Mouse (Mus musculus) heart, adult 2 months (tissue): ENCODE measurements around the gene Usp19. TPM values are rescaled to one million over a fixed set of nuclear protein-coding genes. Genes with fewer than 3 reads are reported as not detected.

Experiments
- DNase-seq, 2 experiments: peaks; one replicate each; pipeline ENCODE4 v3.0.0; 2021
- H3K27ac ChIP-seq: fragments of 200-600 bp; 2 replicates; pipeline ENCODE4 v1.8.1; 2022
- H3K27me3 ChIP-seq: fragments of 200-500 bp; 2 replicates; pipeline ENCODE4 v1.6.1; 2012; ENCODE audit warnings: mild to moderate bottlenecking, low read length, inconsistent platforms, mixed read lengths; ENCODE audit not compliant: control insufficient read depth, insufficient read depth
- H3K36me3 ChIP-seq: fragments of 200-500 bp; 2 replicates; pipeline ENCODE4 v1.6.1; 2012; ENCODE audit warnings: low read length, inconsistent platforms; ENCODE audit not compliant: control insufficient read depth, insufficient read depth
- H3K4me1 ChIP-seq: fragments of 200-500 bp; 2 replicates; pipeline ENCODE4 v1.6.1; 2011; ENCODE audit warnings: low read length; ENCODE audit not compliant: control insufficient read depth, insufficient read depth
- H3K4me3 ChIP-seq: fragments of 200-600 bp; 2 replicates; pipeline ENCODE4 v1.8.1; 2022
- H3K79me2 ChIP-seq: fragments of 200-500 bp; replicated peaks from 2 replicates; pipeline ENCODE4 v1.6.1; 2012; ENCODE audit warnings: mild to moderate bottlenecking, inconsistent platforms, low read length, moderate library complexity, mixed read lengths; ENCODE audit not compliant: control insufficient read depth, insufficient read depth
- H3K9ac ChIP-seq: fragments of 200-500 bp; 2 replicates; pipeline ENCODE4 v1.6.1; 2012; ENCODE audit warnings: low read depth, mild to moderate bottlenecking, control low read depth, inconsistent platforms, low read length, mixed read lengths
- CTCF ChIP-seq: fragments of 200-600 bp; IDR thresholded peaks from 2 replicates; pipeline ENCODE4 v1.8.1; 2022; ENCODE audit warnings: antibody characterized with exemption, mild to moderate bottlenecking, moderate library complexity
- EP300 ChIP-seq: fragments of 200-500 bp; IDR thresholded peaks from 2 replicates; pipeline ENCODE4 v1.6.1; 2011; ENCODE audit warnings: low read depth, low read length, control low read depth; ENCODE audit not compliant: insufficient read depth
- POLR2A ChIP-seq: fragments of 200-500 bp; IDR thresholded peaks from 2 replicates; pipeline ENCODE4 v1.6.1; 2011; ENCODE audit warnings: mild to moderate bottlenecking, low read depth, low read length, control low read depth; ENCODE audit not compliant: insufficient read depth
- WGBS: fragments of 180-500 bp; shearing (Covaris S2); methylation state at CpG from one replicate; pipeline ENCODE4 v1.1.7; 2018; 5-methylcytosine and 5-hydroxymethylcytosine counted together
- intact Hi-C: fragments of 180-260 bp; cut with DNase I; formaldehyde crosslinking; loops from one replicate; pipeline ENCODE4 v1.15.1; 2025
- polyA plus RNA-seq: library from polyadenylated mRNA; depleted of rRNA; stranded (reverse); fragments of >200 nt; gene quantifications from 2 replicates; pipeline ENCODE4 v1.2.3, GENCODE M21; 2012; rRNA removed
- total RNA-seq, 2 experiments: library from RNA; stranded (reverse); gene quantifications; 2 replicates each; pipeline ENCODE4 v1.2.3; 2021

Usp19 gene
- total and polyA plus RNA-seq, 3 experiments = 83.2 to 110 (median 91.9) TPM

GRCm38 (mm10) chr9:108546875-108547274, 56.5 kb downstream of the Usp19 start:
- no peak for DNase-seq
- WGBS = 90% methylated on average over 1 of the region's 1 CpGs
- no peaks in the 10 kb centered on the region for H3K27me3 ChIP-seq
- no peak overlapping the region for H3K27ac ChIP-seq
- no peak overlapping the region for H3K4me3 ChIP-seq
- no peaks in the 10 kb centered on the region for H3K79me2 ChIP-seq
- no peaks in the 10 kb centered on the region for H3K4me1 ChIP-seq
- intact Hi-C loops = no loop called here
- TF ChIP-seq POLR2A (no peak), CTCF (no peak), EP300 (no peak)
- H3K36me3 ChIP-seq = peaks cover 11% of the 10 kb centered on the region
- no peak overlapping the region for H3K9ac ChIP-seq

Other genes starting within 250 kb of the Usp19 start
- 100 to 1,000 TPM; 305 to 347 TPM for gene Dag1, start 226.6 kb upstream of the Usp19 start, total RNA-seq
- gene Dag1, start 226.6 kb upstream of the Usp19 start, polyA plus RNA-seq = 124 and 157 TPM in 2 replicates
- 10 to 100 TPM; 21.0 to 21.5 TPM for gene Nicn1, start 200.2 kb upstream of the Usp19 start, total RNA-seq
- gene Nicn1, start 200.2 kb upstream of the Usp19 start, polyA plus RNA-seq = 24.1 and 37.1 TPM in 2 replicates
- 1 to 10 TPM; 4.0 to 4.6 TPM for gene Amt, start 193.7 kb upstream of the Usp19 start, total RNA-seq
- gene Amt, start 193.7 kb upstream of the Usp19 start, polyA plus RNA-seq = 4.8 and 9.2 TPM in 2 replicates
- gene Rhoa, start 184.5 kb upstream of the Usp19 start, total RNA-seq = 100 to 1,000 TPM; 216 to 234 TPM
- 110 and 266 TPM in 2 replicates for gene Rhoa, start 184.5 kb upstream of the Usp19 start, polyA plus RNA-seq
- 10 to 100 TPM; 50.5 to 52.8 TPM for gene Tcta, start 184.4 kb upstream of the Usp19 start, total RNA-seq
- gene Tcta, start 184.4 kb upstream of the Usp19 start, polyA plus RNA-seq = 64.8 and 82.4 TPM in 2 replicates
- gene Gpx1, start 151.7 kb upstream of the Usp19 start, total RNA-seq = 100 to 1,000 TPM in 1 of 2 experiments, 10 to 100 TPM in 1; 92.2 to 130 TPM
- 212 and 327 TPM in 2 replicates for gene Gpx1, start 151.7 kb upstream of the Usp19 start, polyA plus RNA-seq
- 10 to 100 TPM; 66.1 to 74.8 TPM for gene Usp4, start 142.7 kb upstream of the Usp19 start, total RNA-seq
- 52.7 and 68.6 TPM in 2 replicates for gene Usp4, start 142.7 kb upstream of the Usp19 start, polyA plus RNA-seq
- gene 1700102P08Rik, start 97.8 kb upstream of the Usp19 start, total RNA-seq = under 1 TPM; 0.57 to 0.68 TPM
- 0.25 and 0.44 TPM in 2 replicates for gene 1700102P08Rik, start 97.8 kb upstream of the Usp19 start, polyA plus RNA-seq
- not detected for gene Ccdc36, start 62.1 kb upstream of the Usp19 start, total RNA-seq
- not detected in 2 replicates for gene Ccdc36, start 62.1 kb upstream of the Usp19 start, polyA plus RNA-seq
- not detected for gene BC048562, start 54.1 kb upstream of the Usp19 start, total RNA-seq
- gene BC048562, start 54.1 kb upstream of the Usp19 start, polyA plus RNA-seq = not detected in 2 replicates
- gene Ccdc71, start 30.1 kb upstream of the Usp19 start, total RNA-seq = 10 to 100 TPM; 22.5 to 26.6 TPM
- gene Ccdc71, start 30.1 kb upstream of the Usp19 start, polyA plus RNA-seq = 14.7 and 16.7 TPM in 2 replicates
- 1 to 10 TPM; 4.9 to 5.8 TPM for gene Klhdc8b, start 29.0 kb upstream of the Usp19 start, total RNA-seq
- 21.5 and 26.6 TPM in 2 replicates for gene Klhdc8b, start 29.0 kb upstream of the Usp19 start, polyA plus RNA-seq
- 100 to 1,000 TPM; 326 to 360 TPM for gene Lamb2, start 10.9 kb upstream of the Usp19 start, total RNA-seq
- gene Lamb2, start 10.9 kb upstream of the Usp19 start, polyA plus RNA-seq = 272 and 392 TPM in 2 replicates
- gene Qars, start 17.1 kb downstream of the Usp19 start, total RNA-seq = 10 to 100 TPM; 68.4 to 76.3 TPM
- 108 and 173 TPM in 2 replicates for gene Qars, start 17.1 kb downstream of the Usp19 start, polyA plus RNA-seq
- 10 to 100 TPM; 57.8 to 64.2 TPM for gene Qrich1, start 26.2 kb downstream of the Usp19 start, total RNA-seq
- gene Qrich1, start 26.2 kb downstream of the Usp19 start, polyA plus RNA-seq = 55.6 and 70.1 TPM in 2 replicates
- gene Impdh2, start 69.7 kb downstream of the Usp19 start, total RNA-seq = 10 to 100 TPM; 47.8 to 51.2 TPM
- gene Impdh2, start 69.7 kb downstream of the Usp19 start, polyA plus RNA-seq = 55.5 and 65.0 TPM in 2 replicates
- 10 to 100 TPM; 61.9 to 88.1 TPM for gene Ndufaf3, start 76.8 kb downstream of the Usp19 start, total RNA-seq
- 60.7 and 69.1 TPM in 2 replicates for gene Ndufaf3, start 76.8 kb downstream of the Usp19 start, polyA plus RNA-seq
- 10 to 100 TPM; 22.8 to 25.6 TPM for gene Dalrd3, start 79.3 kb downstream of the Usp19 start, total RNA-seq
- gene Dalrd3, start 79.3 kb downstream of the Usp19 start, polyA plus RNA-seq = 79.2 and 81.5 TPM in 2 replicates
- gene Wdr6, start 88.1 kb downstream of the Usp19 start, total RNA-seq = 10 to 100 TPM; 13.3 to 17.2 TPM
- 16.5 and 21.9 TPM in 2 replicates for gene Wdr6, start 88.1 kb downstream of the Usp19 start, polyA plus RNA-seq
- gene P4htm, start 107.1 kb downstream of the Usp19 start, total RNA-seq = 10 to 100 TPM; 14.2 to 15.3 TPM
- 21.0 and 25.2 TPM in 2 replicates for gene P4htm, start 107.1 kb downstream of the Usp19 start, polyA plus RNA-seq
- 10 to 100 TPM; 42.5 to 45.5 TPM for gene Arih2, start 158.8 kb downstream of the Usp19 start, total RNA-seq
- gene Arih2, start 158.8 kb downstream of the Usp19 start, polyA plus RNA-seq = 25.9 and 40.5 TPM in 2 replicates
- gene Slc25a20, start 171.5 kb downstream of the Usp19 start, total RNA-seq = 100 to 1,000 TPM; 190 to 203 TPM
- gene Slc25a20, start 171.5 kb downstream of the Usp19 start, polyA plus RNA-seq = 122 and 169 TPM in 2 replicates
- gene Prkar2a, start 198.7 kb downstream of the Usp19 start, total RNA-seq = 10 to 100 TPM; 78.8 to 82.8 TPM
- gene Prkar2a, start 198.7 kb downstream of the Usp19 start, polyA plus RNA-seq = 22.9 and 42.6 TPM in 2 replicates